Mouse (Mus musculus): ENCODE results near the gene Kank4.
"Not testable (repeated sequence)": the region's sequence is repeated elsewhere in the genome, so short reads cannot be mapped to it uniquely, and the experiment has no call there.

The Kank4 gene

DNA sequence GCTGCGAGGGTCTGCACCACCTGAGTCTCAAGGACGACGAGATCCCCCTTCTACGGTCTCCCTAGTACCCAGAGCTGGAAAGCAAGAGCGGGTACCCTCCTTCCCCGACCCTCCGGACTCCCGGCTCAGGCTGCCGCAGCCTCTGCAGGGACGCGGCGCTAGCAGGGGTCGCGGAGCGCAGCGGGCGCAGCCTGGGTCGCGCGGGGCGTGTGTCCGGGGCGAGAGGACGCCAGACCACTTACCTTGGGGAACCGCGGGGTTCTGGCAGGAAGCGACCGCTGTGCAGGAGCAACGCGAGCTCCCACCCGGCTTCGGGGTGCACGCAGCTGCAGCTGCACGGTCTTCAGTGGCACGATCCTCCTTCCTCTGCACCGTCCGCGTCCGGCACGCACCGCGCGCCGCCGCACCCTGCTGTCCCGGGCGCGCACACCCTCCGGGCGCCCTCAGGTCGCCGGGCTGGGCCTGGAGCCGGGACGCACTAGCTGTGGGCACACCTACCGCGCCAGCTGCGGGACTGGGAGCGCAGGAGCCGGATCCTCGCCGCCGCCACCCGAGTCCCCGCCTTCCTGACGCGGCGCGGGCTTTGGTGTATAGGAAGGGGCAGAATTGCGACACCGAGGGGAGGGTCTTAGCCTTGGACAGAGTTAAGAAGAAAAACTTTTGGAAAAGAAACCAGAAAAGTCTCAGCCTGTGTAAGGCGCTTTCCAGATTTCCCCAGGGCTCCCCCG is at the start of gene Kank4:
Gene Kank4, minus strand, starts transcription at position 354 of the 728 bp plus-strand sequence.
- no peak for DNase-seq

GRCm38 (mm10) chr4:98865386-98866237 is 48.3 kb upstream of the Kank4 start:
- DNase-seq: no peak

DNA sequence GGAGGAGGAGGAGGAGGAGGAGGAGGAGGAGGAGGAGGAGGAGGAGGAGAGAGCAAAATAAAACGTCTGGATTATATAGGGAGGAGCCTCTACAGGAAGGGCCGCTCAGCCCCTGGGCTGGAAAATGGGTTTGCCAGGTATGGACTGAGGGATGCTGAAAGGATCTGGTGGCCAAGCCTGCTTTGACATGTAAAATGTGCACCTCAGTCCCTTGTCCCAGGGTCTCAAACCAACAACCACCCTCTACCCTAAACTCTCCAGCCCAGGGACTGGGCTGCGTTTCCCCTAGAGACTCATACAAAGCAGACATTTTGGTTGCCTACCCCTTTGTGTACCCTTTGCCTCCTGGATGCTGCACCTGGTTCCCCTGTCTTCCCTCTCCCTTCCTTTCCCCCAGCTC is 47.2 kb upstream of the Kank4 start:
- no peak for DNase-seq

DNA sequence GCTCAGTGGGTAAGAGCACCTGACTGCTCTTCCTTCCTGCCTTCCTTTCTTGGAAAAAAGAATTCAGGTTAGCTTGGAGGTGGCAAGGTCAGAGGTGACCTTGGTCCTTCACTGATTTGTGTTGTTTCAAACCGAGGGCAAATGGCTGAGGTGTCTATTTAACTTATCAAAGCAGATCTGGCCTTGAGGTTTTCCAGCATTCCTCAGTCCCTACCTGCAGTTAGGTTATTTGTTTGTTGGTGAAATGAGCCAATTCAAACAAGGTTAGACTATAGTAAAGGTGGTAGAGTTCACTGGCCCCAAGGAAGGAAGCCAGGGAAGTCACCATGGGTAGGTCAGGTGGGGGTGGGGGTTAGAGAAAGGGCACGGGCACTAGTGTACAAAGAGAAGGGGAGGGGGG is 46.8 kb upstream of the Kank4 start:
- no peak for DNase-seq

- no peak for DNase-seq
These were observed 46.1 kb upstream of the Kank4 start for GRCm38 (mm10) chr4:98863451-98863850.

- no peak for DNase-seq
These were observed 41.0 kb upstream of the Kank4 start for GRCm38 (mm10) chr4:98858151-98858855.

DNA sequence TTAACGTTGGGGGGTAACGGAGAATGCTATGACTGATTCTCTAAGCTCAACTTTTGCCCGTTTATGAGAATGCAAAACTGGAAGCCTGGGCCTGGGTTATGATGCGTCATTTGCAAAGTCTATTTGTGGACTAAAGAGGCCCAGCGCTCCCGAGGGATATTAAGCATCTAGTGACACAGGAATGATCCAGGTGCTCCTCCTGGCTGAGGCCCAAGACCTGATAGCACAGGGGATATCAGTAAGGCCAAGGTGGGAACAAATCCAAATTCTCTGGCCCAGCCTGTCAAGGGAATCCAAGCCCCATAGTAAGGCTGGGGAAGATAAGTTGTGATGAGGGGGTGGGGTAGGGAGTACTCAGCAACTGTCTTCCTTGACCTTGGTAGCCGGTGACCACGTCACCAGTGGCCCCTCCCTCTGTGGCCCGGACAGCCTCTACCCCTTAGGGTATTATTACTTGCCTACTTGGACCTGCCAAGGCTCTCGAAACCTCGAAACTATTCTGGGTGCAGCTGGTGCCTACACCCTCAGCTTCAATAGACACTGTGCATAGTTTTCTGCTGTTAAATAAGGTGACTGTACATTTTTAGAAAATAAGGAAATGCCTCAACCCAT is 39.8 kb upstream of the Kank4 start:
- DNase-seq: no peak

DNA sequence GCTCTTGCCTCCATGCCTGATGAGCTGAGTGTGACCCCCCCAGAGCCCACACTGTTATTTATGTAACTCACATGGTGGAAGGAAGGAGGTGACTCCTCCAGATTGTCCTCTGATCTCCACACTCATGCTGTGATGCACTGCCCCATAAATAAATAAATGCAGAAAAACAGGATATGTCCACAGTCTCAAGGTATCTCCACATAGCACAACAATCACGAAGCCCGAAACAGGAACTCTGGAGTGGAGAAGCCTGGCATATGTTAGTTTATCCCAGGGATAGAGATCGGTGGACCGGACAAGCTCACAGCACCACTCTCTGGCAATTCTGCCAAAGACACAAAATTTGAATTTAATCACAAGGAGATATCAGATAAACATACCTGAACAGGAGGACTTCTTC is 36.6 kb upstream of the Kank4 start:
- DNase-seq: no peak

GRCm38 (mm10) chr4:98850485-98850884 is 33.1 kb upstream of the Kank4 start:
- DNase-seq: not testable (repeated sequence)

GRCm38 (mm10) chr4:98847120-98847885 is 30.0 kb upstream of the Kank4 start:
- no peak for DNase-seq

GRCm38 (mm10) chr4:98846396-98846795 is 29.1 kb upstream of the Kank4 start:
- DNase-seq: no peak

DNA sequence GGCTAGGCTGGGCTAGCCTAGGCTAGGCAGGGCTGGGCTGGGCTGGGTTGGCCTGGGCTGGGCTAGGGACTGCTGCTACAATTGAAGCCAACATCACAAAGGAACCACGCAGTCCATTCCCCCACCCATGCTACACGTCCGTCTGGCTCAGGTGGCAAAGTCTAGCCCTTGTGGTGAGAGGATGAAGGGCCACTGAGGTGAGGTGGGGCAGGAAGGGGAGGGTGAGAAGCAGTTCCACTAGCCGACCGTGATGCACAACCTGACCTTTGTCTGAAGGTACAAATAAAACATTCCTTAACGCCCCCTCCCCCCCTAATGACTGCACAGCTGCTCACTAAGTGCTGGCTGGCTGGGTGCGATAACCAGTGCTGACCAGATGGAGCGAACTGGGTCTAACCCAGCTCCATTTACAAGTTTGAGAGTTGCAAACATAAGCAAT is 28.4 kb upstream of the Kank4 start:
- DNase-seq: no peak

GRCm38 (mm10) chr4:98845201-98845600 is 27.9 kb upstream of the Kank4 start:
- DNase-seq: no peak

- no peak for DNase-seq
These were observed 26.7 kb upstream of the Kank4 start for GRCm38 (mm10) chr4:98843906-98844597.

DNA sequence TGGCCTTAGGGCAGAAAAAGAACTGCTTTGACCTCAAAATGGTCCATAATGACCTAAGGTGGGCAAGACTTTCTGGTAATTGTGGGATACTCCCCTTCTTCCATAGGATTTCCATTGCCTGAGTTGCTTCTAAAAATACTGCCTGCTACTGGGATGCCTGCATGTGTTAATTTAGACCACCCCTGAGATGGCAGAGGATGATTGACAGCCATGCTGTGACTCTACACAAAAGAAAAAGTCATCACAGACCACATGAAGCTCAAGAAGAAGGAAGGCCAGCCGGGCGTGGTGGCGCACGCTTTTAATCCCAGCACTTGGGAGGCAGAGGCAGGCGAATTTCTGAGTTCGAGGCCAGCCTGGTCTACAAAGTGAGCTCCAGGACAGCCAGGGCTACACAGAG is 23.9 kb upstream of the Kank4 start:
- not testable (repeated sequence) for DNase-seq

- DNase-seq: no peak
These were observed 23.2 kb upstream of the Kank4 start for GRCm38 (mm10) chr4:98840526-98840925.

GRCm38 (mm10) chr4:98838913-98839312 is 21.6 kb upstream of the Kank4 start:
- DNase-seq: no peak

DNA sequence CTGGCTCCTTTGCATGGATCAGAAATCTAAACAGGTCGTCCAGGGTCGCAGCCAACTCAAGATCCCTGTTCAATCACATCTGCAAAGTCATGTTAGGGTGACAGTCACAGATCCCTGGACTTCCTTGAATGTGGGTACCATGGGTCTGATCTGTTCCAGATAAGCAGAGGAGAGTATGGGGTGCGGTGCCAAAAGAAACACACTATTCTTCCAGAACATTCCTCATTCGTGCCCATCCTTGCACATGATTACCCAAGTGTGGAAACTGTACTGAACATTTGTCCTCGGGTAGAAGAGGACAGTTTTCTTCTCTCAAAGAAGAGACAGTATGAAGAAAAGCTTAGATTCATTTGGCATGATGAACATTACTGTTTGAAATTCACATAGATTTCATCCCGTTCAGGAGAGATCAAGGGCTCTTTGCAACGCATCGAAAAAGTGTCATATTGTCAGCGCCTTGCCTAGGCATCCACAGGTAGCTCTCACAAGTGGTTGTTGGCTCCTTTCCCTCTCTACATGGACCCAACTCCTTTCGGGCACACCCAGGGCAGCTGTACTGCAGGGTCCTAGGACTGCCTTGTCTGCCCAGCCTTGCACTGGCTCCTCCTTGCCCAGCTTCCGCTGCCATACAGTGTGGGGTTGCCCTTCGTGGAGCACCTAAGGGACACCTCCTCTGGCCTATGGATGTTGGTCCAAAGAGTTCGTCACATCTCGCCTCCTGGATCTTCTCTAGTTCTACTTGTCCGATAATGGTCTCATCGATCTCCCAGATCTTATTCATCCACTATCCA is 20.6 kb upstream of the Kank4 start:
- no peak for DNase-seq

GRCm38 (mm10) chr4:98836519-98836918 is 19.2 kb upstream of the Kank4 start:
- DNase-seq: no peak

DNA sequence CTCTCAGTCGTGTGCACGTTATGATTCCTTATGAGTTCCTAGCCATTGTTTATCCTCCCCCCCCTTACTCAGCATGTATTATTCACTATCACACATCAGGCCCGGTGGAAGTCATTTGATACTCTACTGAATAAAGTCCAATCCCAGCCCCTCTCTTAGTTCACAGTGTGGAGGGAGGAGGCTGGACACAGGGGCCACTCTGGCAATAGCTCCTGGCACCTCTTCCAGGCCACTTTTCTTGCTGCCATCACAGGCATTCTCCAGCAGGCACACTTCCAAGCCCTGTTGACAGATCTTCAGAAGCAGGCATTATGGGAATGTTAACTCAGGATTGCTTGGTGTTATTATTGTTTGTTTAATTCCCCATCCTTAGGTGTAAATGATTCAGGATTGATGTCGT is 17.4 kb upstream of the Kank4 start:
- no peak for DNase-seq

DNA sequence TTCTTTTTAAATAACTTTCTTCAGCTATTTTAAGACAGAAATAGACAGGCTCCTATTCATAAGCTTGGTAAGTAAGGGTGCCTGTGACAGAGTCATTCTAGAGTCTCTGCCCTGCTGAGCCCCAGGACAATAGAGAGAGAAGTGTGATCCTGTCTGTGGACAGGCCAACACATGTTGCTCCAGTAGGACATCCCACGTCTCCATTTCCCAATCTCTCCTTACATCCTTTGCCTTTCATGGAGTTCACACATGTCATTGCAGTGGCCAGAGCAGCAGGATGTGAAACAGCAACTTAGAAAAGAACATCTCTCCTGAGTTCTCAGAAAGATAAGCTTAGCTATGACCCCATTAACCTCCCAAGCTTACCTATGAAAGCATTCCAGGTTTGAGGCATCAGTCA is 14.4 kb upstream of the Kank4 start:
- no peak for DNase-seq

Data from cerebellum, adult 9-11 months (tissue).